Mouse (Mus musculus) MEL (cell line): Measurements from ENCODE around the gene Usp5.

Experiments used
- CTCF ChIP-seq, 3 experiments: IDR thresholded peaks in 2 of 3; conservative IDR thresholded peaks in 1 of 3; 2 replicates each; pipeline ENCODE4 v1.5.1; 2011 to 2012; ENCODE audit warnings: low read length in 3 of 3, low read depth in 2 of 3, mild to moderate bottlenecking in 2 of 3, improper control_type of control experiment in 1 of 3, inconsistent platforms in 1 of 3, mixed read lengths in 1 of 3, moderate library complexity in 1 of 3; ENCODE audit not compliant: control insufficient read depth in 1 of 3, insufficient read depth in 1 of 3, poor library complexity in 1 of 3, severe bottlenecking in 1 of 3
- GATA1 ChIP-seq: IDR thresholded peaks from 2 replicates; pipeline ENCODE4 v1.6.1; 2011; ENCODE audit warnings: low read depth, low read length, improper control_type of control experiment
- POLR2A ChIP-seq, 2 experiments: IDR thresholded peaks; 2 replicates each; pipeline ENCODE4 v1.6.1; 2011 to 2012; ENCODE audit warnings: low read length in 2 of 2, mild to moderate bottlenecking in 2 of 2, control low read depth in 1 of 2, improper control_type of control experiment in 1 of 2, low read depth in 1 of 2, moderate library complexity in 1 of 2; ENCODE audit not compliant: control insufficient read depth in 1 of 2, insufficient read depth in 1 of 2, poor library complexity in 1 of 2

DNA sequence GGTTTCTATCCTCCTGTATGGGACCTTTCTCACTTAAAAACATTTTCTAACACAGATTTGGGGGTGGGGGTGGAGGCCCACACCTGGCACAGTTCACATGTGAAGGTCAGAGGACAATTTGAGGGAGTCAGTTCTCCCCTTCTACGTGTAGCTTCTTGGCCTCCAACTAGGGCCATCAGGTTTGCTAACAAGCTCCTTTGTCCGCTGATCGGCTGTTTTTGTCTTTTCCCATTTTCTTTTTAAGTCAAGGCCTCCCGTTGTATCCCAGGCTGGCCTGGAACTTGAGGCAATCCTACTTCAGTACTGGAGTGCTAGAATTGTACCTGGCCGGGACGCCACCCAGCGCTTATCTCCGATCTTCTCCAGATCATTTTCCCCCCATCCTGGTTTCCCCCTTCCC, 2.4 kb upstream of the Usp5 start:
- no peak for TF ChIP-seq POLR2A (IDR thresholded peaks at IDR 0.05; ENCODE audit: control insufficient read depth in 1 of 2, insufficient read depth in 1 of 2, low read depth in 1 of 2, low read length in 2 of 2, poor library complexity in 1 of 2)
- TF ChIP-seq GATA1, result no peak
- TF ChIP-seq CTCF (IDR thresholded peaks at IDR 0.05 in 2 of 3, conservative IDR thresholded peaks at IDR 0.05 in 1 of 3; ENCODE audit: control insufficient read depth in 1 of 3, insufficient read depth in 1 of 3, low read depth in 2 of 3, low read length in 3 of 3, poor library complexity in 1 of 3, severe bottlenecking in 1 of 3), result no peak
